Mouse (Mus musculus): ENCODE measurements at regions not wholly inside any gene's neighbourhood (a gene's known extent, or its start where the extent isn't known, plus 50 kb on each side); places are given as distances from the start of the nearest gene placed in this dataset.

- DNase-seq: no peak
These were observed 128.6 kb upstream of the Pum3 start for GRCm38 (mm10) chr19:27558199-27558598.

GRCm38 (mm10) chr19:27556697-27557096 lies 127.1 kb upstream of the Pum3 start:
- DNase-seq: no peak

DNA sequence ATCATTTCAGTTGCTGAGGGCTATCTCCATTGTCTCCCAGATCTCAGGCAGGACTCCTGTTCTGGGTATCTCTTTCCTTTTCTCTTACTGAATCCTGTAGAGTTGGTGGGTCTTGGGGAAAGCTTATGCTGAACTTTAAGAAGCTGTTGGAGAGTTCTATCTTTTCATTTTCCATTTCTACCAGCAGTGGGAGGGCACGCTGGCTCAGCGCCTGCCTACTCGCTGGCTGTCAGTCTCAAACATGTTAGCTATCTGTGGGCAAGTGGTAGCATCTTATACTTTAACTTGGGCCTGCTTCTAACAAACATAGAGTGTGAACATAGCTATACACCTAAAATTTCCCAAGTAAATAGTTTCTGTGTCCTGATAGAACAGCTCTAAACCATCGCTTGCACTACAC lies 125.2 kb upstream of the Pum3 start:
- DNase-seq: no peak

DNA sequence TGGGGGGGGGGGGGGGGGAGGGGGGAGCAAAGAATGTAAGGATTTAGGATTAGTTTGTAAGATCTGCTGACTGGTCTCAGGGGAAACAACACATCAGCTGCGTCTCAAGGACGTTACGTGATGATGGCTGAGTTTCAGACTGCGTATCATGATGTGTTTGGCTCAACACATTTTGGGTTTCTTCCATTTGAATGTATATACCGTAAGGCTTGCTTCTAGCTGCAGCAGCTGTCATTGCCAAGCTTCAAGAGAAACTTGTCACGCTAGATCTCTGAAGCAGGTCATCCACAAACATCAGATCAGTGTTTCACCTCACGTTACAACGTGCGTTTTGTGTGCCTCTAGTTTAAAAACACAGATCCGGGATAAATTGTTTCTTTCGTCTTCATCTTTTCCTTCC lies 123.6 kb upstream of the Pum3 start:
- no peak for DNase-seq

GRCm38 (mm10) chr19:27537746-27538145 lies 108.1 kb upstream of the Pum3 start:
- DNase-seq: no peak

- peak in 1 of 2 experiments; percentile 1 for DNase-seq
These were observed 107.4 kb upstream of the Pum3 start for GRCm38 (mm10) chr19:27537066-27537465.

GRCm38 (mm10) chr19:27527940-27528558 lies 98.4 kb upstream of the Pum3 start:
- DNase-seq: no peak

GRCm38 (mm10) chr19:27519326-27520061 lies 89.9 kb upstream of the Pum3 start:
- no peak for DNase-seq

GRCm38 (mm10) chr19:27514267-27514666 lies 84.6 kb upstream of the Pum3 start:
- DNase-seq: no peak

DNA sequence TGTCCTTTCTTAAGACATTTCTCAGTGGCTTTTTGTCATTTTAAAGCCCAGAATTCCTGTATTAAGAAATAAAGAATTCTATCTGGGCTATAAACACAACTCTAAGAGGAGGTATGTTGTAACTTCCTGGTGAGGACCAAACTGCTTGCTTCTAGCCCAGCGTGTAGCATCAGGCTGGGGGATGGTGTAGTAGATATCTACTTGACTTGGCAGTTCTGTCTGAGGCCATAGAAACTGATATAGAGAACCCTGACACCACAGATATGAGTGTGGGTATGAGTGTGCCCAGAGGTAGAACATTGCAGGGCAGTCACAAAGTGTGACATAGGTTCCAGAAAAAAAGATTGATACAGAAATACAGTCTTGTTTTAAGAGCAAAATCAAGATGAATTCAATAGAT lies 83.9 kb upstream of the Pum3 start:
- no peak for DNase-seq

DNA sequence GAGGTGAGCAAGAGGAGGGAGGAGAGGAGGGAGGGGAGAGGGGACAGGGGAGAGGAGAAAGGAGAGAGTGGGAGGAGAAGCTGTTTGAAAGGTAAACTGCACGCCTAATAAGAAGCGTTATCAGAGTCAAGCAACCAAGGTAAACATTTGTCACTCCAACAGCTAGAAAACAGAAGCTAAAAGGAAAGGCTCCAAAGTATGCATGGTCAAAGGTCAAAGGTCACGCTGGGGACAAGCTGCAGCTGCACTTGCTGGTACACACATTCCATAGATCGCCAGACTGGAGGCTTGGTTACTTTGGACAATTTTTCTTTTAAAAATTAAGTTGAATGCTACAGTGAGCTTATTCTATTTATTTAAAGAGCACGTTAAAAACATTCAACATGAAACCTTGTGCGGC lies 81.7 kb upstream of the Pum3 start:
- DNase-seq: no peak

GRCm38 (mm10) chr19:27509956-27510639 lies 80.5 kb upstream of the Pum3 start:
- no peak for DNase-seq

- no peak for DNase-seq
These were observed 68.7 kb upstream of the Pum3 start for GRCm38 (mm10) chr19:27498278-27498677.

GRCm38 (mm10) chr19:27492468-27492867 lies 62.8 kb upstream of the Pum3 start:
- DNase-seq: peak; percentile 21 to 37

- peak in 1 of 2 experiments; percentile 2 for DNase-seq
These were observed 62.2 kb upstream of the Pum3 start for GRCm38 (mm10) chr19:27491873-27492272.

- DNase-seq: no peak
These were observed 59.4 kb upstream of the Pum3 start for GRCm38 (mm10) chr19:27489053-27489452.
